Mouse (Mus musculus): ENCODE data around the gene Mgat4d. TPM values are rescaled to one million over a fixed set of nuclear protein-coding genes. Genes with fewer than 3 reads are reported as not detected.

Mgat4d gene
- total and polyA plus RNA-seq, 3 experiments, result not detected

- H3K4me3 ChIP-seq (ENCODE audit: control insufficient read depth in 1 of 2, insufficient read depth in 1 of 2, low read depth in 2 of 2, low read length in 2 of 2), result no peak overlapping the region
- no peaks in the 10 kb centered on the region for H3K27me3 ChIP-seq (ENCODE audit: control insufficient read depth in 1 of 2, insufficient read depth in 2 of 2, low read length in 2 of 2)
- H3K9me3 ChIP-seq (replicated peaks; ENCODE audit: insufficient read depth, low read length), result no peaks in the 10 kb centered on the region
- no peak overlapping the region for H3K27ac ChIP-seq (ENCODE audit: control insufficient read depth, low read depth, low read length)
- H3K36me3 ChIP-seq (ENCODE audit: control insufficient read depth in 1 of 2, insufficient read depth in 2 of 2, low read length in 2 of 2), result peaks cover 0 to 6% of the 10 kb centered on the region in 2 experiments; a peak in 1 of 4 replicates
- peaks cover 3 to 14% of the 10 kb centered on the region in 2 experiments for H3K4me1 ChIP-seq (ENCODE audit: control insufficient read depth in 1 of 2, insufficient read depth in 2 of 2, low read length in 2 of 2)
- no peaks in the 10 kb centered on the region for H3K79me2 ChIP-seq (ENCODE audit: control insufficient read depth, insufficient read depth, low read length, poor library complexity)
- TF ChIP-seq SMC3 (IDR thresholded peaks at IDR 0.05; ENCODE audit: low read depth, low read length) (no peak), ZNF384 (IDR thresholded peaks at IDR 0.05; ENCODE audit: low read depth, low read length) (no peak), POLR2AphosphoS2 (IDR thresholded peaks at IDR 0.05; ENCODE audit: low read length) (no peak), CHD1 (IDR thresholded peaks at IDR 0.05; ENCODE audit: low read depth, low read length) (no peak), MYB (IDR thresholded peaks at IDR 0.05; ENCODE audit: low read depth, low read length) (no peak), ELF1 (IDR thresholded peaks at IDR 0.05; ENCODE audit: low read depth, low read length) (no peak), E2F4 (IDR thresholded peaks at IDR 0.05; ENCODE audit: borderline replicate concordance, low read depth, low read length) (no peak), ZKSCAN1 (IDR thresholded peaks at IDR 0.05; ENCODE audit: low read depth, low read length) (no peak), NRF1 (IDR thresholded peaks at IDR 0.05; ENCODE audit: insufficient read depth, low read depth, low read length, poor library complexity, severe bottlenecking) (no peak), POLR2AphosphoS5 (IDR thresholded peaks at IDR 0.05; ENCODE audit: borderline replicate concordance, low read depth, low read length) (no peak), MAFK (IDR thresholded peaks at IDR 0.05; ENCODE audit: borderline replicate concordance, low read depth, low read length) (no peak), GABPA (IDR thresholded peaks at IDR 0.05; ENCODE audit: low read depth, low read length) (no peak)
- DNase-seq (ENCODE audit: low read depth, low spot score), result no peak
- H3K9ac ChIP-seq (ENCODE audit: control insufficient read depth, low read depth, low read length, poor library complexity, severe bottlenecking), result no peak overlapping the region
Observed at GRCm38 (mm10) chr8:83418805-83419516, 70.7 kb downstream of the Mgat4d start.

- H3K9me3 ChIP-seq (replicated peaks; ENCODE audit: insufficient read depth, low read length), result no peaks in the 10 kb centered on the region
- no peaks in the 10 kb centered on the region for H3K79me2 ChIP-seq (ENCODE audit: control insufficient read depth, insufficient read depth, low read length, poor library complexity)
- DNase-seq (ENCODE audit: low read depth, low spot score), result no peak
- peaks cover 0 to 20% of the 10 kb centered on the region in 2 experiments; a peak in 2 of 4 replicates for H3K36me3 ChIP-seq (ENCODE audit: control insufficient read depth in 1 of 2, insufficient read depth in 2 of 2, low read length in 2 of 2)
- H3K27me3 ChIP-seq (ENCODE audit: control insufficient read depth in 1 of 2, insufficient read depth in 2 of 2, low read length in 2 of 2), result no peaks in the 10 kb centered on the region
- H3K9ac ChIP-seq (ENCODE audit: control insufficient read depth, low read depth, low read length, poor library complexity, severe bottlenecking), result no peak overlapping the region
- peaks cover 10 to 30% of the 10 kb centered on the region in 2 experiments for H3K4me1 ChIP-seq (ENCODE audit: control insufficient read depth in 1 of 2, insufficient read depth in 2 of 2, low read length in 2 of 2)
- TF ChIP-seq ZC3H11A (IDR thresholded peaks at IDR 0.05; ENCODE audit: low read depth, low read length), result no peak
- TF ChIP-seq MAZ (IDR thresholded peaks at IDR 0.05; ENCODE audit: low read depth, low read length), result no peak
- no peak for TF ChIP-seq HCFC1 (IDR thresholded peaks at IDR 0.05; ENCODE audit: low read depth, low read length)
- no peak for TF ChIP-seq JUND (IDR thresholded peaks at IDR 0.05; ENCODE audit: low read depth, low read length)
- no peak for TF ChIP-seq MAFK (IDR thresholded peaks at IDR 0.05; ENCODE audit: borderline replicate concordance, low read depth, low read length)
- no peak for TF ChIP-seq CTCF (IDR thresholded peaks at IDR 0.05 in 2 of 3, conservative IDR thresholded peaks at IDR 0.05 in 1 of 3; ENCODE audit: control insufficient read depth in 1 of 3, insufficient read depth in 1 of 3, low read depth in 2 of 3, low read length in 3 of 3, poor library complexity in 1 of 3, severe bottlenecking in 1 of 3)
- TF ChIP-seq GABPA (IDR thresholded peaks at IDR 0.05; ENCODE audit: low read depth, low read length), result no peak
- no peak for TF ChIP-seq POLR2AphosphoS2 (IDR thresholded peaks at IDR 0.05; ENCODE audit: low read length)
- TF ChIP-seq ZNF384 (IDR thresholded peaks at IDR 0.05; ENCODE audit: low read depth, low read length), result no peak
- TF ChIP-seq MYC (IDR thresholded peaks at IDR 0.05; ENCODE audit: low read depth, low read length), result no peak
- TF ChIP-seq ETS1 (IDR thresholded peaks at IDR 0.05; ENCODE audit: low read depth, low read length), result no peak
- TF ChIP-seq NELFE (IDR thresholded peaks at IDR 0.05; ENCODE audit: low read depth, low read length), result no peak
- TF ChIP-seq MEF2A (IDR thresholded peaks at IDR 0.05; ENCODE audit: extremely low read depth, insufficient replicate concordance, low read depth, low read length, poor library complexity, severe bottlenecking), result no peak
- no peak overlapping the region for H3K27ac ChIP-seq (ENCODE audit: control insufficient read depth, low read depth, low read length)
- H3K4me3 ChIP-seq (ENCODE audit: control insufficient read depth in 1 of 2, insufficient read depth in 1 of 2, low read depth in 2 of 2, low read length in 2 of 2), result no peak overlapping the region
Observed at GRCm38 (mm10) chr8:83421354-83421753, 73.1 kb downstream of the Mgat4d start.

Measured in MEL (cell line).